Mouse (Mus musculus) midbrain, embryonic 16.5 days (tissue): ENCODE results near the gene Spesp1. TPM values are rescaled to one million over a fixed set of nuclear protein-coding genes. Genes with fewer than 3 reads are reported as not detected.

Experiments used
- ATAC-seq: fragments of 200-750 bp; cut with Nextera tagmentation; 2 replicates; pipeline ENCODE4 v1.8.0; 2017; ENCODE audit warnings: moderate TSS enrichment
- H3K27ac ChIP-seq: fragments of 300-500 bp; sonication (generic); 2 replicates; pipeline ENCODE4 v1.5.1; 2014; ENCODE audit warnings: mild to moderate bottlenecking, low read length, mixed read lengths
- H3K27me3 ChIP-seq: fragments of 300-500 bp; sonication (generic); 2 replicates; pipeline ENCODE4 v1.6.1; 2014; ENCODE audit warnings: low read depth, low read length, mixed read lengths; ENCODE audit not compliant: control insufficient read depth, insufficient read depth
- H3K36me3 ChIP-seq: fragments of 300-500 bp; sonication (generic); 2 replicates; pipeline ENCODE4 v1.6.1; 2014; ENCODE audit warnings: mild to moderate bottlenecking, low read length, moderate library complexity, mixed read lengths; ENCODE audit not compliant: control insufficient read depth, insufficient read depth
- H3K4me1 ChIP-seq: fragments of 300-500 bp; sonication (generic); 2 replicates; pipeline ENCODE4 v1.6.1; 2014; ENCODE audit warnings: mild to moderate bottlenecking, low read length, mixed read lengths; ENCODE audit not compliant: control insufficient read depth, insufficient read depth
- H3K4me2 ChIP-seq: fragments of 300-500 bp; sonication (generic); 2 replicates; pipeline ENCODE4 v1.6.1; 2014; ENCODE audit warnings: mild to moderate bottlenecking, low read length, mixed read lengths
- H3K4me3 ChIP-seq: fragments of 300-500 bp; sonication (generic); 2 replicates; pipeline ENCODE4 v1.5.1; 2014; ENCODE audit warnings: low read depth, mild to moderate bottlenecking, low read length, moderate library complexity, mixed read lengths
- H3K9ac ChIP-seq: fragments of 300-500 bp; sonication (generic); 2 replicates; pipeline ENCODE4 v1.6.1; 2014; ENCODE audit warnings: low read depth, low read length, mixed read lengths
- H3K9me3 ChIP-seq: fragments of 300-500 bp; sonication (generic); replicated peaks from 2 replicates; pipeline ENCODE4 v1.6.1; 2014; ENCODE audit warnings: mild to moderate bottlenecking, low read length, mixed read lengths; ENCODE audit not compliant: control insufficient read depth, poor library complexity, severe bottlenecking
- WGBS: fragments of 180-500 bp; shearing (Covaris S2); extraction: QIAGEN DNeasy Blood & Tissue Kit; methylation state at CpG from one replicate; pipeline ENCODE4 v1.1.7; 2014; 5-methylcytosine and 5-hydroxymethylcytosine counted together
- polyA plus RNA-seq: library from polyadenylated mRNA; unstranded; fragments of >200 nt; fragmentation: Nextera tagmentation; extraction: Ambion mirVana; gene quantifications from 2 replicates; pipeline ENCODE4 v1.2.1, GENCODE M21; 2015

Spesp1 gene
- not detected in 2 replicates for polyA plus RNA-seq

- ATAC-seq, result no peak
- Histone ChIP-seq H3K27me3 (no peaks in the 10 kb centered on the region), H3K36me3 (no peaks in the 10 kb centered on the region), H3K9ac (no peak within 1 kb of the TSS), H3K9me3 (no peaks in the 10 kb centered on the region), H3K4me3 (no peak within 1 kb of the TSS), H3K4me1 (no peaks in the 10 kb centered on the region), H3K4me2 (no peak within 1 kb of the TSS), H3K27ac (no peak within 1 kb of the TSS)
- WGBS, result 87% methylated on average over 27 of the region's 27 CpGs
Observed at GRCm38 (mm10) chr9:62281991-62282390, at the start of gene Spesp1. Gene Spesp1 (minus strand): TSS chr9:62282208.

- Histone ChIP-seq H3K27me3 (no peaks in the 10 kb centered on the region), H3K9ac (no peak overlapping the region), H3K27ac (no peak overlapping the region), H3K4me1 (no peaks in the 10 kb centered on the region), H3K36me3 (no peaks in the 10 kb centered on the region), H3K9me3 (no peaks in the 10 kb centered on the region), H3K4me2 (no peak overlapping the region), H3K4me3 (no peak overlapping the region)
- no peak for ATAC-seq
- WGBS, result 82% methylated on average over 3 of the region's 3 CpGs
Observed at GRCm38 (mm10) chr9:62325965-62326364, 44.0 kb upstream of the Spesp1 start.

GRCm38 (mm10) chr9:62323816-62324215 is 41.8 kb upstream of the Spesp1 start:
- Histone ChIP-seq H3K9ac (no peak overlapping the region), H3K4me1 (no peaks in the 10 kb centered on the region), H3K4me3 (no peak overlapping the region), H3K4me2 (no peak overlapping the region), H3K9me3 (no peaks in the 10 kb centered on the region), H3K27ac (no peak overlapping the region), H3K36me3 (no peaks in the 10 kb centered on the region), H3K27me3 (no peaks in the 10 kb centered on the region)
- WGBS, result 94% methylated on average over 1 of the region's 1 CpGs
- ATAC-seq, result no peak

GRCm38 (mm10) chr9:62318729-62319128 is 36.7 kb upstream of the Spesp1 start:
- Histone ChIP-seq H3K4me1 (no peaks in the 10 kb centered on the region), H3K9me3 (no peaks in the 10 kb centered on the region), H3K36me3 (no peaks in the 10 kb centered on the region), H3K27ac (no peak overlapping the region), H3K4me2 (no peak overlapping the region), H3K27me3 (no peaks in the 10 kb centered on the region), H3K9ac (no peak overlapping the region), H3K4me3 (no peak overlapping the region)
- no peak for ATAC-seq
- 82% methylated on average over 4 of the region's 4 CpGs for WGBS

- H3K4me1 ChIP-seq, result no peaks in the 10 kb centered on the region
- 87% methylated on average over 6 of the region's 6 CpGs for WGBS
- H3K36me3 ChIP-seq, result no peaks in the 10 kb centered on the region
- no peak overlapping the region for H3K4me3 ChIP-seq
- no peak overlapping the region for H3K27ac ChIP-seq
- ATAC-seq, result no peak
- no peaks in the 10 kb centered on the region for H3K9me3 ChIP-seq
- H3K27me3 ChIP-seq, result no peaks in the 10 kb centered on the region
- H3K4me2 ChIP-seq, result no peak overlapping the region
- no peak overlapping the region for H3K9ac ChIP-seq
Observed at GRCm38 (mm10) chr9:62315556-62315955, 33.5 kb upstream of the Spesp1 start.

- ATAC-seq, result no peak
- 54% methylated on average over 1 of the region's 1 CpGs for WGBS
Observed at GRCm38 (mm10) chr9:62296891-62297290, 14.9 kb upstream of the Spesp1 start.

GRCm38 (mm10) chr9:62295006-62295698 is 13.1 kb upstream of the Spesp1 start:
- Histone ChIP-seq H3K9ac (no peak overlapping the region), H3K36me3 (no peaks in the 10 kb centered on the region), H3K27ac (no peak overlapping the region), H3K27me3 (no peaks in the 10 kb centered on the region), H3K4me3 (no peak overlapping the region), H3K4me2 (no peak overlapping the region), H3K9me3 (no peaks in the 10 kb centered on the region), H3K4me1 (no peaks in the 10 kb centered on the region)
- no peak; the same call in 1 of the 2 replicates for ATAC-seq
- WGBS, result 34% methylated on average over 7 of the region's 7 CpGs

More at GRCm38 (mm10) chr9:62296891-62297290, 14.9 kb upstream of the Spesp1 start:
- Histone ChIP-seq H3K27ac (no peak overlapping the region), H3K27me3 (no peaks in the 10 kb centered on the region), H3K4me3 (no peak overlapping the region), H3K9me3 (no peaks in the 10 kb centered on the region), H3K4me2 (no peak overlapping the region), H3K36me3 (no peaks in the 10 kb centered on the region), H3K4me1 (no peaks in the 10 kb centered on the region), H3K9ac (no peak overlapping the region)

- no peak overlapping the region for H3K4me2 ChIP-seq
- H3K27ac ChIP-seq, result no peak overlapping the region
- H3K4me3 ChIP-seq, result no peak overlapping the region
- H3K36me3 ChIP-seq, result no peaks in the 10 kb centered on the region
- no peaks in the 10 kb centered on the region for H3K9me3 ChIP-seq
- 82% methylated on average over 4 of the region's 4 CpGs for WGBS
- H3K9ac ChIP-seq, result no peak overlapping the region
- no peaks in the 10 kb centered on the region for H3K27me3 ChIP-seq
- ATAC-seq, result no peak
- no peaks in the 10 kb centered on the region for H3K4me1 ChIP-seq
Observed at GRCm38 (mm10) chr9:62287633-62288025, 5.6 kb upstream of the Spesp1 start.

- 28% methylated on average over 4 of the region's 4 CpGs for WGBS
- no peaks in the 10 kb centered on the region for H3K36me3 ChIP-seq
- H3K9ac ChIP-seq, result no peak overlapping the region
- no peaks in the 10 kb centered on the region for H3K27me3 ChIP-seq
- no peak for ATAC-seq
- H3K4me1 ChIP-seq, result no peaks in the 10 kb centered on the region
- H3K9me3 ChIP-seq, result no peaks in the 10 kb centered on the region
- no peak overlapping the region for H3K4me2 ChIP-seq
- no peak overlapping the region for H3K4me3 ChIP-seq
- no peak overlapping the region for H3K27ac ChIP-seq
Observed at GRCm38 (mm10) chr9:62286967-62287632, 5.1 kb upstream of the Spesp1 start.
